Mouse (Mus musculus): ENCODE results near the gene Nmrk1. TPM values are rescaled to one million over a fixed set of nuclear protein-coding genes. Genes with fewer than 3 reads are reported as not detected.
"Not testable (repeated sequence)": the region's sequence is repeated elsewhere in the genome, so short reads cannot be mapped to it uniquely, and the experiment has no call there.

Gene Nmrk1
- 8.1 and 8.7 TPM in 2 replicates for polyA plus RNA-seq (2016; fragmentation: Nextera tagmentation; extraction: Ambion mirVana)

GRCm38 (mm10) chr19:18631644-18632219, at the start of gene Nmrk1, which contains the start of gene Ostf1:
Nmrk1 (plus strand) TSS chr19:18631950.
Ostf1 (minus strand) TSS chr19:18631823.
- Histone ChIP-seq H3K27me3 (replicated peaks; ENCODE audit: low read depth, poor library complexity, severe bottlenecking) (peaks cover 30% of the 10 kb centered on the region), H3K9me3 (no peaks in the 10 kb centered on the region), H3K4me3 (peak within 1 kb of the TSS; percentile 82), H3K27ac (replicated peaks) (peak within 1 kb of the TSS; percentile 83), H3K4me1 (0 out of 2 replicates have a peak, but pooled peaks cover 15% of the 10 kb centered on the region), H3K36me3 (replicated peaks) (no peaks in the 10 kb centered on the region)
- under 1% methylated on average over 51 of the region's 51 CpGs for WGBS
- peak; percentile 96 for DNase-seq (ENCODE audit: low spot score)

DNA sequence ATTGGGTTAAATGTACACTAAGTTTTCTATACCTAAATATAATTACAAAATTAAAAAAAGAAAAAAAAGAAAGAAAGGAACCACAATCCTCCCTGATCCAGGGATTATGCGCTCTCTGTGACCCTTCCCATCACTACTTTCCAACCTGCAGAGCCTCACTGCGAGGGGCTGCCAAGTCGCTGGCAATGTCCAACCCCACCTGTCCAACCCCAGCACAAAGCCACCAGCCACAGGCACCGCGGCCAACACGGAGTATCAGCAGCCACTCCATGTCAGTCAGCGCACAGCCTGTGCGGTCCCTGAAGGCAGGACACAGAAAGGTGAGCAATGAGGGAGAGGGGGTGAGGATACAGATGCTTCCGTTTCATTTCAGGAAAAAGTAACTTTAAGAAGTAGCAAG, 49.5 kb upstream of the Nmrk1 start:
- Histone ChIP-seq H3K27ac (replicated peaks) (no peak overlapping the region), H3K4me3 (no peak overlapping the region), H3K36me3 (replicated peaks) (peaks cover 5% of the 10 kb centered on the region; the same call in 1 of the 2 replicates), H3K27me3 (replicated peaks; ENCODE audit: low read depth, poor library complexity, severe bottlenecking) (no peaks in the 10 kb centered on the region), H3K9me3 (no peaks in the 10 kb centered on the region), H3K4me1 (peaks cover 18% of the 10 kb centered on the region)
- DNase-seq (ENCODE audit: low spot score) = no peak
- WGBS = 92% methylated on average over 9 of the region's 9 CpGs

DNA sequence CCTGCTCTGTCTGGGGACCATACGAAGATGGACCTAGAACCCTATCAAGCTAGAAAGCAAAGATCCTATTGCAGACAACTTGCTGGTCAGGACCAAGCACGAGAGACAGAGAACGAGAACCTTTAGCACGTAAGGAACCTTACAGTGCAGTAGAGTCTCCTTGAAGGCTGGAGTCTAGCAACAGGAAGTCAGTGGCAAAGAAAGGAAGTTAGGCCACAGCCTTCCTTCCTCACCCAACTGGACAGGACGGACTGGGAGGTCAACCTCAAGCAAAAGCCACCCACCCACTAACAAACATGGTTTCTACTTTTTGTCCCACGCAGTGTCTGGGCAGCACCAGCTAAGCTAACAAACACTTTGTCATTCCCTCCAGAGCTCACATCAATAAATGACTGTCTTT, 48.9 kb upstream of the Nmrk1 start:
- Histone ChIP-seq H3K4me3 (no peak overlapping the region), H3K4me1 (peaks cover 12% of the 10 kb centered on the region), H3K9me3 (no peaks in the 10 kb centered on the region), H3K36me3 (replicated peaks) (peaks cover 5% of the 10 kb centered on the region; the same call in 1 of the 2 replicates), H3K27ac (replicated peaks) (no peak overlapping the region), H3K27me3 (replicated peaks; ENCODE audit: low read depth, poor library complexity, severe bottlenecking) (no peaks in the 10 kb centered on the region)
- 90% methylated on average over 6 of the region's 6 CpGs for WGBS
- DNase-seq (ENCODE audit: low spot score) = no peak

- Histone ChIP-seq H3K4me3 (no peak overlapping the region), H3K36me3 (replicated peaks) (peaks cover 5% of the 10 kb centered on the region; the same call in 1 of the 2 replicates), H3K4me1 (peaks cover 4% of the 10 kb centered on the region), H3K9me3 (no peaks in the 10 kb centered on the region), H3K27me3 (replicated peaks; ENCODE audit: low read depth, poor library complexity, severe bottlenecking) (no peaks in the 10 kb centered on the region), H3K27ac (replicated peaks) (no peak overlapping the region)
- DNase-seq (ENCODE audit: low spot score) = no peak
- 91% methylated on average over 4 of the region's 4 CpGs for WGBS
These were observed 48.0 kb upstream of the Nmrk1 start for GRCm38 (mm10) chr19:18583706-18584105.

- H3K9me3 ChIP-seq = no peaks in the 10 kb centered on the region
- H3K36me3 ChIP-seq (replicated peaks) = peaks cover 5% of the 10 kb centered on the region; the same call in 1 of the 2 replicates
- H3K27me3 ChIP-seq (replicated peaks; ENCODE audit: low read depth, poor library complexity, severe bottlenecking) = no peaks in the 10 kb centered on the region
- no peak overlapping the region for H3K4me3 ChIP-seq
- H3K4me1 ChIP-seq = no peaks in the 10 kb centered on the region
- DNase-seq (ENCODE audit: low spot score) = no peak
- WGBS = 94% methylated on average over 7 of the region's 7 CpGs
- no peak overlapping the region for H3K27ac ChIP-seq (replicated peaks)
These were observed 47.1 kb upstream of the Nmrk1 start for GRCm38 (mm10) chr19:18584621-18585020.

DNA sequence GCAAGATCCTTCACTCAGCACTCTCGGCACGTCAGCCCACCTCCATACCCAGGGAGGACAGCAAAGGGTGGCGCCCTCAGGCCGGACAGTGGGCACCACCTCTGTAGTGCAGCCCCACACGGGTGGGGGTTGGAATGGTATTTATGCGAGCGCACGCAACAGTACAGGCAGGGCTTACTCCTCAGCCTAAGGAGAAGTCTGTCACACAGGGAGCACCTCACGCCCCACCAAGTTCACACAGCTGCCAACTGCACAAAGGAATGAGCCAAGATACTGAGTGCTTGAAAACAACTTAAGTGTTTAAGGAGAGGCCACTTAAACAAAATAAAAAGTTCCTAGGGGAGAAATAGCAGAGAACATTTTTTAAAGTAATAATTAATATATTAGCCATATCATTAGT, 44.6 kb upstream of the Nmrk1 start:
- no peak overlapping the region for H3K4me3 ChIP-seq
- peaks cover 15% of the 10 kb centered on the region for H3K4me1 ChIP-seq
- H3K27me3 ChIP-seq (replicated peaks; ENCODE audit: low read depth, poor library complexity, severe bottlenecking) = no peaks in the 10 kb centered on the region
- no peak for DNase-seq (ENCODE audit: low spot score)
- WGBS = 86% methylated on average over 9 of the region's 9 CpGs
- H3K9me3 ChIP-seq = no peaks in the 10 kb centered on the region
- no peak overlapping the region; the same call in 1 of the 2 replicates for H3K27ac ChIP-seq (replicated peaks)
- peaks cover 5% of the 10 kb centered on the region; the same call in 1 of the 2 replicates for H3K36me3 ChIP-seq (replicated peaks)

DNA sequence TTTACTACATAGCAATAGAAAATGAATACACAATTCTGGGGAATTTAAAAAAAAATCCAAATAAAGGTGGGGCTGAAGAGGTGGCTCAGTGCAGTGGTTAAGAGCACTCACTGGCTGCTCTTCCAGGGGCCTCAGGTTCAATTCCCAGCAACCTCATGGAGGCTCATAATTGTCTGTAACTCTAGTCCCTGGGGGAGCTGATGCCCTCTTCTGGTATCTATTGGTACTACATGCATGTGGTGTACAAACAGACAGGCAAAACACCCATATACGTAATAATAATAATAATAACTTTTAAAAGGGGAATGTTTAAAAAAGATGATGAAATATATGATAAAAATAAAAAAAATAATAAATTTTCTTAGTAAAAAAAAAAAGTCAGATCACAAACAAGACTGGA, 43.5 kb upstream of the Nmrk1 start:
- Histone ChIP-seq H3K4me1 (peaks cover 15% of the 10 kb centered on the region), H3K9me3 (no peaks in the 10 kb centered on the region), H3K27me3 (replicated peaks; ENCODE audit: low read depth, poor library complexity, severe bottlenecking) (no peaks in the 10 kb centered on the region), H3K36me3 (replicated peaks) (peaks cover 5% of the 10 kb centered on the region; the same call in 1 of the 2 replicates), H3K27ac (replicated peaks) (no peak overlapping the region), H3K4me3 (no peak overlapping the region)
- DNase-seq (ENCODE audit: low spot score) = no peak
- WGBS = 88% methylated on average over 1 of the region's 1 CpGs

DNA sequence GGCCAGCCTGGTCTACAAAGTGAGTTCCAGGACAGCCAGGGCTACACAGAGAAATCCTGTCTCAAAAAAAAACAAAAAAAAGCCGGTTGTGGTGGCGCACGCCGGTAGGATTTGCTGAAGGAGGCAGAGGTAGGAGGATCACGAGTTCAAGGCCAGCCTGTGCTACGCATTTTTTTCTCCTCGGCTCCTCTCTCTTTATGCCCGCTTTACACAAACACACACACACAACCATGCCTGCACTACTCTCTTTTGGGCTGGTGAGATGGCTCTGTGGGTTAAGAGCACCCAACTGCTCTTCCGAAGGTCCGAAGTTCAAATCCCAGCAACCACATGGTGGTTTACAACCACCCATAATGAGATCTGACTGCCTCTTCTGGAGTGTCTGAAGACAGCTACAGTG, 42.9 kb upstream of the Nmrk1 start:
- not testable (repeated sequence) for H3K9me3 ChIP-seq; DNase-seq (ENCODE audit: low spot score); H3K36me3 ChIP-seq (replicated peaks); H3K27ac ChIP-seq (replicated peaks); H3K4me3 ChIP-seq; H3K27me3 ChIP-seq (replicated peaks; ENCODE audit: low read depth, poor library complexity, severe bottlenecking)
- peaks cover 15% of the 10 kb centered on the region for H3K4me1 ChIP-seq
- 95% methylated on average over 10 of the region's 10 CpGs for WGBS

- no peak for DNase-seq (ENCODE audit: low spot score)
- H3K4me1 ChIP-seq = peaks cover 15% of the 10 kb centered on the region
- H3K27ac ChIP-seq (replicated peaks) = no peak overlapping the region
- no peaks in the 10 kb centered on the region for H3K9me3 ChIP-seq
- no peak overlapping the region for H3K4me3 ChIP-seq
- peaks cover 5% of the 10 kb centered on the region; the same call in 1 of the 2 replicates for H3K36me3 ChIP-seq (replicated peaks)
- H3K27me3 ChIP-seq (replicated peaks; ENCODE audit: low read depth, poor library complexity, severe bottlenecking) = no peaks in the 10 kb centered on the region
- WGBS = 93% methylated on average over 8 of the region's 8 CpGs
These were observed 42.5 kb upstream of the Nmrk1 start for GRCm38 (mm10) chr19:18589276-18589675.

DNA sequence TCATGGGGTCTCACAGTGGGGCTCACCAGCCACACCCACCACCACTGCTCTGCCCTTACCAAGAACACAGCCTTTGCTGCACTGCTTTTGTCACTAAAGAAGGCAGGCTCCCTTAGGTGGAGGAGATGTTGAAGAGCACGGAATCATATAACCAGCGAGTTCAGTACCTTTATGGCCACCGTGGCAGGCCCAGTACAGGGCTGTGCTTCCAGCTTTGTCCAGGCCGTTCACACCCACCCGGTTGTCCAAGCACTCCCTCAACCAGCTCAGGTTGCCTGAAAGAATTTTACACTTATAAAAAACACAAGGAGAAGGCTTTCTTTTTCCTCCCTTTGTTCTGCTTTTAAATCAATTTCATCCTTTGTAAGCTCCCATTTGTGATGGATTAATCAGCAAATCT, 41.5 kb upstream of the Nmrk1 start:
- Histone ChIP-seq H3K27ac (replicated peaks) (0 out of 2 replicates have a peak overlapping the region, but pooled peaks have one; percentile 19), H3K27me3 (replicated peaks; ENCODE audit: low read depth, poor library complexity, severe bottlenecking) (no peaks in the 10 kb centered on the region), H3K4me3 (no peak overlapping the region), H3K4me1 (peaks cover 15% of the 10 kb centered on the region), H3K9me3 (no peaks in the 10 kb centered on the region), H3K36me3 (replicated peaks) (no peaks in the 10 kb centered on the region)
- WGBS = 73% methylated on average over 5 of the region's 5 CpGs
- no peak for DNase-seq (ENCODE audit: low spot score)

DNA sequence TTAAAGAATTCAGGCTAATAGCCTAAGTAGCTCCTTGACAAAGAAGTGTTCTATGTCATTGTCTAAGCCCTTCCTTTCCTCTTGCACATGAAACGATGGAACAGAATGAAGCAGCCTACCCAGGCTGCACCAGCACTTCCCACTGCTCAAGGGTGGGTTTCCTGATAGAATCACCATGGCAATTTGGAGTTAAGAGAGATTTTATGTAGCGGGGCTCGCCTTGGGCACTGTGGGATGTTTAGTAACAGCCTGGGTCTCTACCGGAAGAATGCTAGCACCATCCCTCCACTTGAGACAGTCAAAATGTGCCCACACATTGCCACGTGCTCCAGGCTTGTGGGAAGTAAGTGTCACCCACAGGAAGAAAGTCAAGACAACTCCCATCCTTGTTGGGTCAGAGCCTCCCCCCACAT, 40.8 kb upstream of the Nmrk1 start:
- no peak for DNase-seq (ENCODE audit: low spot score)
- H3K36me3 ChIP-seq (replicated peaks) = no peaks in the 10 kb centered on the region
- H3K4me3 ChIP-seq = no peak overlapping the region
- 65% methylated on average over 5 of the region's 5 CpGs for WGBS
- H3K27ac ChIP-seq (replicated peaks) = no peak overlapping the region
- H3K9me3 ChIP-seq = no peaks in the 10 kb centered on the region
- no peaks in the 10 kb centered on the region for H3K27me3 ChIP-seq (replicated peaks; ENCODE audit: low read depth, poor library complexity, severe bottlenecking)
- H3K4me1 ChIP-seq = peaks cover 15% of the 10 kb centered on the region

- Histone ChIP-seq H3K4me3 (no peak overlapping the region), H3K9me3 (no peaks in the 10 kb centered on the region), H3K27ac (replicated peaks) (no peak overlapping the region), H3K36me3 (replicated peaks) (no peaks in the 10 kb centered on the region), H3K4me1 (peaks cover 15% of the 10 kb centered on the region), H3K27me3 (replicated peaks; ENCODE audit: low read depth, poor library complexity, severe bottlenecking) (no peaks in the 10 kb centered on the region)
- DNase-seq (ENCODE audit: low spot score) = no peak
- 81% methylated on average over 6 of the region's 6 CpGs for WGBS
These were observed 38.8 kb upstream of the Nmrk1 start for GRCm38 (mm10) chr19:18592919-18593318.

DNA sequence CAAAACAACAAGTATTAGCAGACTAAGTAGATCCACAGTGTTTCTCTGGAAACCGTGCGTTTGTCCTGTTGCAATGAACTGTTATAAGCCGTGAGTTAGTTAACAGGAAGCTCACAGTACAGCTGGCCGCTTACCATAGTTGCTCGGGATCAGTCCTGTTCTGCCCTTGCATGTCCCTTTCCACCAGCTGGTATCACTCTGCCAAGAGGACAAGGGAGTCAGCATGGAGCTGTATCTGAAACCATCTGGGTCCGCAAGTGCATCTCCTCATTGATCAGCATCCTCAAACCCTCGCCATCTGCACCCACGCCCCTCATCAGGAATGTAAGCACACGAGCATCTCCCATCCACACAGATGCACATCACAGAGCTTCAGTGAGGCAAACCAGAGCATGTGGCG, 38.0 kb upstream of the Nmrk1 start:
- H3K36me3 ChIP-seq (replicated peaks) = no peaks in the 10 kb centered on the region
- no peak overlapping the region for H3K27ac ChIP-seq (replicated peaks)
- 89% methylated on average over 10 of the region's 10 CpGs for WGBS
- H3K27me3 ChIP-seq (replicated peaks; ENCODE audit: low read depth, poor library complexity, severe bottlenecking) = no peaks in the 10 kb centered on the region
- no peak for DNase-seq (ENCODE audit: low spot score)
- no peaks in the 10 kb centered on the region for H3K9me3 ChIP-seq
- no peak overlapping the region for H3K4me3 ChIP-seq
- peaks cover 15% of the 10 kb centered on the region for H3K4me1 ChIP-seq
